Mouse (Mus musculus): ENCODE results near the gene Slc17a2.

Slc17a2 gene

GRCm38 (mm10) chr13:23799405-23799804, 7.4 kb upstream of the Slc17a2 start:
- DNase-seq = no peak

DNA sequence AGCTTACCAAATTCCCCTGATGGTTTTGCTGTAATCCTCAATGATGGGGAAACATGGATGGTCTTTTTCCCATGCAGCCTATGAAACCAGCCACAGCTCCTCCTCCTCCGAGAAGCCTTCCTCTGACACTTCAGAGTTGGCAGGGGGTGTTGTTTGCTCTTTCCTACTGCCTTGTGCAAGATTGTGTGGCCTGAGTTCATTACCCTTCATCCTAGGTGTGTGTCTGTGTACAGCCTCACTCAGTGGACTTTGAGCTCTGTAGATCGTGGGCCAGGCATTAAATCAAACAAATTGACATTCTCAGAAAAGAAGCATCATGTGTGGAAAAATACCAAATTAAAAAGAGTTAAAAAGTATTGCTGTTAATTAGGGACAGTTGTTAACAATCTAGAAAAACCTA, 2.3 kb upstream of the Slc17a2 start:
- no peak for DNase-seq

GRCm38 (mm10) chr13:23816148-23816547, 9.4 kb downstream of the Slc17a2 start:
- no peak for DNase-seq

DNA sequence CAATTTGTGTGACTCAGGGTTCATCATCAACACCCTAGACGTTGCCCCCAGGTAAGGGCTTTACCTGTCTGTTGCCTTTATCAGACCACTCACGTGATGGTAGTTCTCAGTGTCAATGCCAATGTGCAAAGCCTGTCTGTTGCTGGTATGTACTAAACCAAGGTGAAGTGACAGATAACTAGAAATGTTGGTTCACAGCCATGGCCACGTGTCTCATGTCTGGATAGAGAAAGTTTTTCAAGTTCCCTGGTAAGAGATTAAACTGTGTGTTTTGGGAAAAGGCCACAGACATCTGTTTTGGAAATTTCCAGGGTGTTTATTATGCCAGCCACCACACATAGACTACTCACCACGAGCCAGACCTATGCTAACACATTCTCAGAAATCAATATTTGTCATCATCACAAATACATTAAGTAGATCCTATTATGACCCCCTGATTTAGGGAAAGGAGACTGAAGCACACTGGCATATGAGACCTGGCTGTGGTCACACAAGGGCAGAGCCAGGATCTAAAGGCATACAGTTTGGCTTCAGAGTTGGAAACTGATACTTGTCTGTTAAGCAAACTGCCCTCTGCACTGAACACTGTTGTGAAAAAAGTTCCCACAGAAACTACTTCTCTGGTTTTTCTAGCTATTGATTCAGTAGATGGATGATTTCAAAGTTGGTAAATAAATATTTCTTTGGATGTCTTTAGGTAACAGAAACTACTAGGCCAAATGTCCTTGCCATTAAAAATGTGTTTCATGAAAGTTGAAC, 13.6 kb downstream of the Slc17a2 start:
- no peak for DNase-seq

- DNase-seq = no peak
Observed at GRCm38 (mm10) chr13:23822213-23822612, 15.4 kb downstream of the Slc17a2 start.

DNA sequence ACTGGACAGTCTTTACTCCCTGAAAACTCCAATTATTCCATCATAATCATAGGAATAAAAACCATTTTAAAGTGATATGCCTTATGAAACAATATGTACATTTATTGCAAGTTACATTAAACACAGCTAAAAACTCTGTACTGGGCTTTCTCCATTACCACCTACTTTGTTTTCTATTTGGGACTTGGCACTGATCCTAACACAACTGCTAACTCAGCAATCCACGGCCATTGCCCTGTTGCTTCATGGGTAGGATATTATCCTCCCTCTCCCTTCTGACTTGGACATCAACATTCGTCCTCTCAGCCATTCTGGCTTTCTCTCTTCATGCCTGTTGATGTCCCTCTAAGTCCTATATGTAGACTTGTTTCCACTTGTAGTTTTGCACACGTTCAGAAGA, 19.8 kb downstream of the Slc17a2 start:
- DNase-seq = no peak

- DNase-seq = peak; percentile 54
Observed at GRCm38 (mm10) chr13:23833053-23833452, 26.3 kb downstream of the Slc17a2 start.

- no peak for DNase-seq
Observed at GRCm38 (mm10) chr13:23834836-23835235, 28.0 kb downstream of the Slc17a2 start.

DNA sequence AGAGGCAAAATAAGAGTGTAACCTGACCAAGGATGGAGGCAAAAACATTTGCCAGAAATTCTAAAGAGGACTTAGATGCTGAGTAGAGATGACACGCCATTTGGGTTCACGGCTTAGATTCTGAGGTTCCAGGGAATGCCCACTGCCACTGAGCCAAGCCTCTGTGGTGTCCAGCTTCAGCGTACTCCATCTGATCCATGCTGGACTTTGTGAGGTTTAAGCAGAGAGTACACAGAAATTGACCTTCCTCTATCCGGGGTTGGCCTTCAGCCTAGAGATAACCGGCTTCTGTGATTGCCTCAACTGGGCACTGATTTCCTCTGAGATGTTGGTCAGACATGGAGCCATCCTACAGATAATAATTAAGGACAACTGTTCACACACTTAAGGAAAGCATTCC, 29.8 kb downstream of the Slc17a2 start:
- DNase-seq = no peak

DNA sequence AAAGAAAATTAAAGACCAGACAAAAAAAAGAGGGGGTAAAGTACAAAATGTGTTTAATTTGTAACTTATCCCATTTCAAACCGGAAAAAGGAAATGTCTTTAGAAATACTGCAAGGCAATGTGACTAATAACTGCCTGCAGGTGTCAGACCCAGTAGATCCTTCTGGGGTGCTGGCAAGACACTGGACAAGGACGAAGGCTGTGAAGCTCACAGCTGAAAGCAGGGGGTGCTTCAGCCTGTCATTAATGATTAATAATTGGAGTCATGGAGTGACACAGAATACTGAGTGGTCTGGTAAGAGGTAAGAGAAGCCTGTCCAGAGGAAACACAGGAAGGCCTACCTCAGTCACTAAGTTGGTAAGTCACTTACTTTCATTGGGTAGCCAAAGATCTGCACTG, 32.5 kb downstream of the Slc17a2 start, which contains the start of gene Slc17a3:
Gene Slc17a3 (plus strand): TSS at position 127 of the 400 bp plus-strand sequence.
- no peak for DNase-seq

DNA sequence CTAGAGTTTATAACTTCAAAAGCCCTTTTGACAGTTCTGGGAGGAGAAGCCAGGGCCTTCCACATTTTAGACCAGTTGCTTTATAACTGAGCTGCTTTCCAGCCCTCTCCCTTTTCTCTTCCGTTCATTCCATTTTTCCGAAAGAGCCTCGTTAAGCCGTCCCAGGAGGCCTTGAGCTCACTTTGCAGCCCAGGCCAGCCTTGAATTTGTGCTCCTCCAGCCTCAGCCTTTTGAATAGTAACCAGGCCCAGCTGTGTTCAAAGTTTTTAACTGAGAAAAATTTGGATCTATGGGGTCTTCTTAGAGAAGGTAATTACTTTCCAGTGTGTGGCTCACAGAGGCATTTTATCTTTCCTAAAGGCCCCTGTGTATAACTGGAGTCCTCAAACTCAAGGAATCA, 39.1 kb downstream of the Slc17a2 start:
- DNase-seq = no peak

- no peak for DNase-seq
Observed at GRCm38 (mm10) chr13:23849299-23849698, 42.5 kb downstream of the Slc17a2 start.

- no peak for DNase-seq
Observed at GRCm38 (mm10) chr13:23856401-23856800, 49.6 kb downstream of the Slc17a2 start.

DNA sequence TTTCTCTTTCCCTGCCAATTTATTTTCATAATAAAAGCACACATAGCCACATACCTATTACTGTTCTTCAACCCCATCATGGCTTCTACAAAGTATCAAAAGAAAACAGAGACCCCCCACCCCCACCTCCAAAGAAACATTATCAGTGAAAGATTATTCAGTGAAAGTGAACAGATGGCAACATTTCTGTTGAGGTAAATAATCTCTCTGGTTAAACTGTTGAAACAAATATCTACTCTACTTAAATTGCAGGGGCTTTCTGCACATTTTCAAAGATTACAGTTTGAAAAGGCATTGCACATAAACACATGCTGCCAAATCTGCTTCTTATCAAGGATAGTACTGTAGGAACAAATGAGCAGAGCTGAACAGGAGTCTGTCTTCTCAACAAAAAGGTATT, 55.0 kb downstream of the Slc17a2 start:
- no peak for DNase-seq

- peak; percentile 39 for DNase-seq
Observed at GRCm38 (mm10) chr13:23864711-23865110, 57.9 kb downstream of the Slc17a2 start.

GRCm38 (mm10) chr13:23866086-23866710, 59.4 kb downstream of the Slc17a2 start:
- peak; percentile 14 for DNase-seq

- DNase-seq = no peak
Observed at GRCm38 (mm10) chr13:23867000-23867399, 60.2 kb downstream of the Slc17a2 start.

DNA sequence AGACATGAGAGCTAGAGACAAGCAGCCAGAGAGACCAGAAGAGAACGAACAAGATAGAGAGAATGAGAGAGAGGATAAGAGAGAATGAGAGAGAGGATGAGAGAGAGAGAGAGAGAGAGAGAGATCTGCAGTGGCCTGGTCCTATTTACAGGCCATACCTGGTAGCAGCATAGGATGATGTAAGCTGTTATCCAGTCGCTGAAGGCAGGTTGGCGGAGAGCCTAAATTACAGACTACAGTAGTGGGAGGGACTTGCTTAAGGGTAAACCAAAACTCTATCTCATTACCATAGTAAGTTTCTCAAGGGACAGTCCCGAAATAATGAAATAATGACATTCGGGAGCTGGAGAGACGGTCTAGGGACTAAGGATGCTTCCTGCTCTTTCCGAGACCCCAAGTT, 60.6 kb downstream of the Slc17a2 start, which contains the start of gene Slc17a1:
Gene Slc17a1 (plus strand): TSS at position 346 of the 400 bp plus-strand sequence.
- DNase-seq = no peak

GRCm38 (mm10) chr13:23868790-23869533, 62.2 kb downstream of the Slc17a2 start:
- DNase-seq = no peak

- no peak for DNase-seq
Observed at GRCm38 (mm10) chr13:23869996-23870395, 63.2 kb downstream of the Slc17a2 start.

GRCm38 (mm10) chr13:23873141-23873540, 66.3 kb downstream of the Slc17a2 start:
- DNase-seq = no peak

Data from lung, postnatal 10 days (tissue).